Mouse (Mus musculus): ENCODE measurements around the gene Pm20d1. TPM values are rescaled to one million over a fixed set of nuclear protein-coding genes. Genes with fewer than 3 reads are reported as not detected.

Pm20d1 gene
- total and polyA plus RNA-seq, 3 experiments: not detected

GRCm38 (mm10) chr1:131749706-131750545, 47.3 kb upstream of the Pm20d1 start:
- Histone ChIP-seq H3K27ac (ENCODE audit: control insufficient read depth, low read depth, low read length) (no peak overlapping the region), H3K9me3 (replicated peaks; ENCODE audit: insufficient read depth, low read length) (no peaks in the 10 kb centered on the region), H3K27me3 (ENCODE audit: control insufficient read depth in 1 of 2, insufficient read depth in 2 of 2, low read length in 2 of 2) (peaks cover 5 to 13% of the 10 kb centered on the region in 2 experiments), H3K4me3 (ENCODE audit: control insufficient read depth in 1 of 2, insufficient read depth in 1 of 2, low read depth in 2 of 2, low read length in 2 of 2) (no peak overlapping the region), H3K9ac (ENCODE audit: control insufficient read depth, low read depth, low read length, poor library complexity, severe bottlenecking) (no peak overlapping the region), H3K4me1 (ENCODE audit: control insufficient read depth in 1 of 2, insufficient read depth in 2 of 2, low read length in 2 of 2) (peaks cover 0 to 12% of the 10 kb centered on the region in 2 experiments; a peak in 2 of 4 replicates), H3K36me3 (ENCODE audit: control insufficient read depth in 1 of 2, insufficient read depth in 2 of 2, low read length in 2 of 2) (peaks cover 0 to 8% of the 10 kb centered on the region in 2 experiments; a peak in 2 of 4 replicates), H3K79me2 (ENCODE audit: control insufficient read depth, insufficient read depth, low read length, poor library complexity) (no peaks in the 10 kb centered on the region)
- DNase-seq (ENCODE audit: low read depth, low spot score): no peak
- TF ChIP-seq NELFE (IDR thresholded peaks at IDR 0.05; ENCODE audit: low read depth, low read length) (no peak), MAZ (IDR thresholded peaks at IDR 0.05; ENCODE audit: low read depth, low read length) (no peak), MAFK (IDR thresholded peaks at IDR 0.05; ENCODE audit: borderline replicate concordance, low read depth, low read length) (no peak), ZKSCAN1 (IDR thresholded peaks at IDR 0.05; ENCODE audit: low read depth, low read length) (no peak), MYC (IDR thresholded peaks at IDR 0.05; ENCODE audit: low read depth, low read length) (no peak), BHLHE40 (IDR thresholded peaks at IDR 0.05; ENCODE audit: borderline replicate concordance, low read depth, low read length) (no peak), SIN3A (IDR thresholded peaks at IDR 0.05; ENCODE audit: low read length) (no peak), CTCF (IDR thresholded peaks at IDR 0.05 in 2 of 3, conservative IDR thresholded peaks at IDR 0.05 in 1 of 3; ENCODE audit: control insufficient read depth in 1 of 3, insufficient read depth in 1 of 3, low read depth in 2 of 3, low read length in 3 of 3, poor library complexity in 1 of 3, severe bottlenecking in 1 of 3) (no peak), TCF12 (IDR thresholded peaks at IDR 0.05; ENCODE audit: low read depth, low read length) (no peak), GATA1 (IDR thresholded peaks at IDR 0.05; ENCODE audit: low read depth, low read length) (no peak), MXI1 (IDR thresholded peaks at IDR 0.05; ENCODE audit: low read depth, low read length) (no peak), ELF1 (IDR thresholded peaks at IDR 0.05; ENCODE audit: low read depth, low read length) (no peak), ZMIZ1 (IDR thresholded peaks at IDR 0.05; ENCODE audit: low read depth, low read length) (no peak), POLR2A (IDR thresholded peaks at IDR 0.05; ENCODE audit: control insufficient read depth in 1 of 2, insufficient read depth in 1 of 2, low read depth in 1 of 2, low read length in 2 of 2, poor library complexity in 1 of 2) (no peak), USF1 (IDR thresholded peaks at IDR 0.05; ENCODE audit: low read depth, low read length) (no peak), HCFC1 (IDR thresholded peaks at IDR 0.05; ENCODE audit: low read depth, low read length) (no peak), GABPA (IDR thresholded peaks at IDR 0.05; ENCODE audit: low read depth, low read length) (no peak), KAT2A (conservative IDR thresholded peaks at IDR 0.05; ENCODE audit: low read depth, low read length) (no peak)

- peaks cover 5 to 11% of the 10 kb centered on the region in 2 experiments for H3K27me3 ChIP-seq (ENCODE audit: control insufficient read depth in 1 of 2, insufficient read depth in 2 of 2, low read length in 2 of 2)
- TF ChIP-seq GABPA (IDR thresholded peaks at IDR 0.05; ENCODE audit: low read depth, low read length) (no peak), MEF2A (IDR thresholded peaks at IDR 0.05; ENCODE audit: extremely low read depth, insufficient replicate concordance, low read depth, low read length, poor library complexity, severe bottlenecking) (no peak), CHD1 (IDR thresholded peaks at IDR 0.05; ENCODE audit: low read depth, low read length) (no peak), USF1 (IDR thresholded peaks at IDR 0.05; ENCODE audit: low read depth, low read length) (no peak), POLR2AphosphoS5 (IDR thresholded peaks at IDR 0.05; ENCODE audit: borderline replicate concordance, low read depth, low read length) (no peak), SIN3A (IDR thresholded peaks at IDR 0.05; ENCODE audit: low read length) (no peak), BHLHE40 (IDR thresholded peaks at IDR 0.05; ENCODE audit: borderline replicate concordance, low read depth, low read length) (no peak), ZKSCAN1 (IDR thresholded peaks at IDR 0.05; ENCODE audit: low read depth, low read length) (no peak), ZMIZ1 (IDR thresholded peaks at IDR 0.05; ENCODE audit: low read depth, low read length) (no peak), MAZ (IDR thresholded peaks at IDR 0.05; ENCODE audit: low read depth, low read length) (no peak), KAT2A (conservative IDR thresholded peaks at IDR 0.05; ENCODE audit: low read depth, low read length) (no peak), JUND (IDR thresholded peaks at IDR 0.05; ENCODE audit: low read depth, low read length) (no peak), GATA1 (IDR thresholded peaks at IDR 0.05; ENCODE audit: low read depth, low read length) (no peak)
- no peaks in the 10 kb centered on the region for H3K9me3 ChIP-seq (replicated peaks; ENCODE audit: insufficient read depth, low read length)
- no peak overlapping the region for H3K27ac ChIP-seq (ENCODE audit: control insufficient read depth, low read depth, low read length)
- peaks cover 0 to 8% of the 10 kb centered on the region in 2 experiments; a peak in 2 of 4 replicates for H3K36me3 ChIP-seq (ENCODE audit: control insufficient read depth in 1 of 2, insufficient read depth in 2 of 2, low read length in 2 of 2)
- no peak overlapping the region for H3K9ac ChIP-seq (ENCODE audit: control insufficient read depth, low read depth, low read length, poor library complexity, severe bottlenecking)
- DNase-seq (ENCODE audit: low read depth, low spot score): no peak
- no peaks in the 10 kb centered on the region for H3K79me2 ChIP-seq (ENCODE audit: control insufficient read depth, insufficient read depth, low read length, poor library complexity)
- H3K4me1 ChIP-seq (ENCODE audit: control insufficient read depth in 1 of 2, insufficient read depth in 2 of 2, low read length in 2 of 2): peaks cover 0 to 15% of the 10 kb centered on the region in 2 experiments; a peak in 2 of 4 replicates
- no peak overlapping the region for H3K4me3 ChIP-seq (ENCODE audit: control insufficient read depth in 1 of 2, insufficient read depth in 1 of 2, low read depth in 2 of 2, low read length in 2 of 2)
These were observed 45.8 kb upstream of the Pm20d1 start for GRCm38 (mm10) chr1:131751181-131751890.

Data from MEL (cell line).